Mouse (Mus musculus): ENCODE measurements around the gene Fzd5.

The Fzd5 gene

DNA sequence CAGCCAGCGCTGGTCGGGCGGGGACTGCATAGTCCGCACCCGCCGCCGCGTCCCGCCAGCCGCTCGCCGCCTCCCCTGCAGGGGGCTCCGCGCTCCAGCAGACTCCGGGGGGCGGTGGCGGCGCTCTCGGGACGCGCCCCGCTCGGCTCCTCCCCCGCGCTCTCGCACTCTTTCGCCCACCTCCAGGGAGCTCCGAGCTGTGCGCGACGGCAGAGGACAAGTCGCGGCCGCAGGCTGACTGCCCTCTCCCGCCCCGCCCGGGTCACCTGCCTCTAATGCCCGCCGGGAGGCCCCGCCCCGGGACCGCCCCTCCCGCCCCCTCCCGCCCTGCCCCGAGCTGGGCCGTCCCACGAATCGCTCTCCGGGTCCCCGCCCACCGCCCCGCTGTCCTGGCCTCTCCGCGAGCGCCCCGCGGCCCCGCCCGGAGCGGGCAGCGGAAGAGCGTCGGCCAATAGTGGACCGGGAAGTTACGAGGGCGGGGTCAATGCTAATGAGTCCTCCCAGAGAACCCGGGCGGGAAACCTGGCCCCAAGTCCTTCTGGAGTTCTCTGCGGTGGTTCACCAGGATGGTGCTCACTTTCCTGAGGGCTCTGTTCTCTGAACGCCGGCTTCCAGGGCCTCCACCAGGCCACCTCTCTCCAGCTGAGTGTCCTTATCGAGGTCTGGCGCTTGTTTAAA lies at the start of gene Fzd5:
TSS of gene Fzd5 (minus strand) at position 250 of the 678 bp plus-strand sequence.
- peak; percentile 94 for DNase-seq (ENCODE audit: low spot score)

DNA sequence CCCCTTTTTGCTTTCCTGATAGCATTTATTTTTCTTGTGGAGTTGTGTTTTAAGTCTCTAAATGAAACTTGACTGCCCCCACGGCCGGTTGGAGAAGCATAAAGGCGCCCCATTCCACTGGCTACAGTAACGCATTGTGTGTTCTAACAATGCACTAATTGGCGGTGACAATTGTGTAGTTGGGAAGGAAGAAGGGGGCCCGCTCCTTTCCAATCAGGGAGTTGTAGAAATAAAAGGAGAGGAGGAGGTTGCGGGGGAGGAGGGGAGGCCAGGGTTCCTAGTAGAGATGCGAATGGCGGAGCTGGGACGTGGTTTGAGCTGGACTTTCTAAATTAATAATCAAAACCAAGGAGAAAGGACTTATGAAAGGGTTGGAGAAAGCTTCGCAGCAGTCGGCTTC lies 42.3 kb upstream of the Fzd5 start:
- DNase-seq (ENCODE audit: low spot score) = no peak

DNA sequence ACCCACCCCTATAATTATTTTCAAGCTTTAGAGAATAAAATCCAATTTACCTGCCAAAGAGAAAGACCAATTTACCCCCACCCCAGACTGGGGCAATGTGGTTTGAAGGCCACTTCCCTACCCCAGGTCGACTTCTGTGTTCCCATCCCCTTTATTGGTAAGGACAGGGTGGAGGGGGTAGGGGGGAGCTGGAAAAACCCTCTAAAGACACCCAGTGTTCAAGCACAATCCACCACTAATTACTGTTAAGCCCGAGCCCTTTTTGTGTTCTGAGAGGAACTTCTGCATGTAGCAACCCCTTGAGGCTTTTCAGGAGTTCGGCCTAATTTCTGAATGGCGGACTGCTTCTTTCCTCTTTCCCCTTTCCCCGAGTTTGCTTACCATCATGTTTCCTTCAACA lies 41.9 kb upstream of the Fzd5 start:
- DNase-seq (ENCODE audit: low spot score) = no peak

DNA sequence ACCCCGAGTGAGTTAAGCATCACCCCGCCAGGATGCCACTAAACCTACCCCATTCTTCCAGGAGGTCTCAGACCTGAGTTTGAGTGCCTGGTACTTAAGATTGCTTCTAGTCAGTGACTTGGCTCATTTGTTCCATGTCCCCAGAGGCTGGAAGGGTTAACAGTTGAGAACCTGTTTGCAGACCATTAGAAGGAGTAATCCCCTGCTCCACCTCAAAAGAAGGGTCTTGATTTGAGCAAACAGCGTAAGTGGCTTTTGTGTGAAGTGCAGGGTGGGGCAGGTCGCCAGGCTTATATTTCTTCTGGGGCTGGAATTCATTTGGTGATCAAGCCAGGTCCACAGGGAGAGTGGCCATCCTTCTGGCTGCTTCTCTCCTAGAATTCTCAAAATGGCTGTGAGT lies 35.8 kb upstream of the Fzd5 start:
- no peak for DNase-seq (ENCODE audit: low spot score)

DNA sequence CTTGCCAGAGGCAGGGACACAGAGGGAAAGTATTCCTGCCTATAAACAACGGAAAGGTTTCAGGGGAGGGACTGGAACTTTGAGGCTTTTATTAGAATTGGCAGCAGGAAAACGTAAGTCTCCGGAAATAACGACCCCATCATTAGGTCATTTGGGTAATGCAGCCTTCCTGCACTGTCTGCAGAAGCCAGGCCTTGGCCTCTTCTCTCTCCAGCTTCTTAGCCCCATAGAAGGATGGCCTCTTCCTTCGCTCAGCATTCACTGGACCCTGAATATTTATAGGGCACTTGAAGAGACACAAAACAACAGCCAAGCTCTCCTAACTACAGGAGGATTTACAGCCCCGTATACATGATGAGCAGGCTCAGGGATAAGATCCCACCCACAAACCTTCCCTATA lies 32.6 kb upstream of the Fzd5 start:
- DNase-seq (ENCODE audit: low spot score) = no peak

DNA sequence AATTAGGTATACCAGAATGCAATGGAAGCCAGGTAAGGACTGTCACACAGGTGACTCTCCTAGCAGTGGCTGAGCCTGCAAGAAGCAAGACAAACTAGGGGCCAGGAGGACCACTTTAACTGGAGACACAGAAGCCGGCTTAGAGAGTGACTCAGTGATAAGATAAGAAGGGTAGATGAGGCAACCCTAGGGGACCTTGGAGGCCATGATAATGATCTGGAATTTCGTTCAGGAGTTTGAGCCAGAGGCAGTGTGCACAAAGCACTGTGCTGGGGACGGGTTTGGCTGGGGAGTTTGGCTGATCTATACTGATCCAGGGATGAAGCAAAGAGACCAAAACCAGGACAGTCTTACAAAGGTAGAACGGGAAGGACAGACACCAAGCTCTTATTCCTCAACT lies 24.1 kb upstream of the Fzd5 start:
- no peak for DNase-seq (ENCODE audit: low spot score)

DNA sequence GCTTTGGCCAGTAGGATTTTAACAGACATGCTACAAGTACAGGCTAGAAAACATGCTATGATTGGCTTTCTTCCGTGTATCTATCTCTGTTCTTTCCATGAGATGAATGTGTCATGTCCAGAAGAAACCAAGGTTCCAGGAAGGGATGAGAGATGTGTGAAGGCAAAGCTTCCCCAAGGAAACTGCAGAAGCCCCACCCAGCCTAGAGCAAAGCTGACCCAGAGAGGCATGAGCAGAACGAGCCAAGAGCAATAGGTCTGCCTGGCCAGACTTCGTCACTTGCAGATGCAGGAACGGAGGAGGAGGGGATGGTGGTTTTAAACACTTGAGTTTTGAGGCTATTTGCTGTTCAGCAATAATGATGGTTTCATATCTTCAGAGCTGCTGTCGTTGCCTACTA lies 20.2 kb upstream of the Fzd5 start:
- DNase-seq (ENCODE audit: low spot score) = no peak

DNA sequence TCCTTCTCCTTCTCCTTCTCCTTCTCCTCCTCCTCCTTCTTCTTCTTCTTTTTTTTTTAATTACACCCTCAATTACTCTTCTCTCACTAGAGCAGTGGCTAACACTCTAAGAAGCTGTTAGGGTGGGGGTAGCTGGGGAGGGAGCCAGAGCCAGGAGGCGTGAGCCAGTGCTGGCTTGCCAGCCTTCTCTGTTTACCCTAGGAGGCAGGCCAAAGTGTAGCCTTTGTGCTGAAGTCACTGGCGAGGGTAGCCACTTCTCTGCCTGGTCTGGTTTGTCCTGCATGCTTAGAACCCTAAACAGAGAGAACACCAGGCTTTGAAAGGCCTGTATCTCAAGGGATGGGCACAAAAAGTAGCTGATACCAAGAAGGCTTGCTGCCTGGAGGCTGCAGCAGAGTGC lies 19.7 kb upstream of the Fzd5 start:
- DNase-seq (ENCODE audit: low spot score) = no peak

DNA sequence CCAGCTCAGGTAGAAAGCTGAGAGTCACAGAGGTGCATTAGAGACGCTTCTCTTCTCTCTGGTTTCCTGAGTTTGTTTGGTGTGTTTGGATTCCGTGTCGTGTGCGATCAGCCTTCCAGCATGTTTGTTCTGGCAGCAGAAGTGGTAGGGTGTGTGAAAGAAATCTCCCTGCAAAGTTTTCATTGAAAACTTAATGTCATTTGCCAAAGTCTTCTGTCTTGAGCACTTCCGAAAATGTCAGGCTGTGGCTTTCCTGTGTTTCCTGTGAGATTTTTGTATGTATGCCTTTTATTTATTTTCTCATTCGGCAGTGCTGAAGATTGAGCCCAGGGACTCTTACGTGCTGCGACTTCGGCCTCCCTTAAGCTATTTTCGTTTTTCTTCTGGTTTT lies 19.1 kb upstream of the Fzd5 start:
- DNase-seq (ENCODE audit: low spot score) = no peak

DNA sequence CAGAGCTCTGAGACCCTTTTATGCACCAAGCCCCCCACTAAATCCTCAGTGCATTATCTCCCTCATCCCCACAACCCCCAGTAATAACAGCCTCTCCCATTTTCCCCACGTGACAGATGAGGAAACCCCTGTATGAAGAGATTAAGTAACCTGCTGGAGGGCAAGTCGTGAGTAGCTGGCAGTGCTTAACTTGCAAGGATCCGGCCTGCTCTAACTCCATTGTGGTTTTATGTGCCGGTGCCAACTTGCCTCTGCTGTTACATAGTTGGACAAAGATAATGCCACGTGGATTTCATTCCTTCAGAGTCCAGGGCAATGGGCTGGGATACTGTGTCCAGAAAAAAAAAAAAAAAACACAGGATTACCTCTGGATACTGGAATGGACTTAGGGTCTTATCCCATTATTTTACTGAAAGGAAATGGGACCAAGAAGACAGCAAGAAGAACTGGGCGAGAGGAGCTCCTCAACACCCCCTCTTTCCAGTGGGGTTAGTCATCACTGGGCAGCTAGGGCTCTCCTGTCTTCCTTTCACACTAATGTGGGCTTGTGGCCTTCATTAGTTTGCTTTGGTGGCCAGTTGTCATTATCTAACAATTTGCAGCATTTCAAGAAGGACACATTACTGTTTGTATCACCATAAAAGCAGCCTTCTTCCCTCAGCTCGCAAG lies 18.6 kb upstream of the Fzd5 start:
- no peak for DNase-seq (ENCODE audit: low spot score)

DNA sequence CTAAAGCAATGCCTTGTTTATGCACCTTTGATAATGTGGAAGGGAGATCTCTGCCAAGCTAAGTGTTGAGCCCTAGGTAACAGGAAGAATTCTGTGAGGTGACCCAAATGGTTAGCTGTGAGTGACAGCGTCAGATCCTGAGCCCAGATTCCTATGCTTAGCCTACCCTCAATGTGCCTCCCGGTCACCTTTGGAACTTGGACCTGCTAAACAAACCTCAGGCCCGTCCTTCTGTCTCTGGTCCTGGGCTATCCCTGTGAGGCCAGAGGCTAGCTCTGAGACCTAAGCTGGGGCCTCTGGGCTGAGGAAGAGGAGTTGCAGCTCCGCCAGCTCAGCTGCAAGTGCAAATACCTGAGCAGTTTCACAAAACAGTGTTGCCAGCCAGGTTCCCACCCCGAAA lies 17.1 kb upstream of the Fzd5 start:
- no peak for DNase-seq (ENCODE audit: low spot score)

DNA sequence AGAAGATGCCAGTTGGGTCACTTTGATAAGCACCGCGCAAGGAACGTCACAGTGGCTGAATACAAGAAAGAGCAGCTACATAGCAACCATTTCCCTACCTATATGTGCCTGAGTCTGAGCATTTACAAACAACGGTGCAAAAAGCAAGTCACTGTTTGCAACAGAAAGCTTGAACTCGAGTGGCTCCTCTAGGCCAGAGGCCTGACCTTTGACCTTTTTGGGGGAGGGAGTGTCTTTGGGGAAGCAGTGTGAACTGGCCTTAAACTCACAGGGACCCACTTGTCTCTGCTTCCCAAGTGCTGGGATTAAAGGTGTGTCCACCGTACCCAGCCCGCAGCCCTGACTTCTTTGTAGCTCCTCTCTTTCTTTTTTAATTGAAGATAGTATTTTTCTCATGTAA lies 16.1 kb upstream of the Fzd5 start:
- no peak for DNase-seq (ENCODE audit: low spot score)

DNA sequence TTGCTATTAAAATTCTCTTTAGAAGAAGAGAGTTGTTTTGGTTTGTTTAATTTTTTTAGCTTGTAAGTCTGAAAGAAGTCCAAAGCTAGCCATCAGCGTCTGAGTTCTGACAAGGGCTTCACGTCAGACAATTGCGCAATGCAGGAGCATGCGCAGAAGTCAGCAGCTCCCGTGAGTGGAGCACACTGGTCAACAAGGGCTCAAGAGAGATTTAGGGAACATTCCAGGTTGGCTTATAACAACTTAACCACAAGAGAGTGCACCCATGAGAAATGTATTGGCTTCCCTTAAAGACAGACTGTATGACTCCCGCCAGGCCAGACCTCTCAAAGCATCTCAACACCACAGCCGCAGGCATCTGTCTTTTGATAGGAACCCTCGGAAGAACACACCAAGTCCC lies 15.6 kb upstream of the Fzd5 start:
- DNase-seq (ENCODE audit: low spot score) = no peak

DNA sequence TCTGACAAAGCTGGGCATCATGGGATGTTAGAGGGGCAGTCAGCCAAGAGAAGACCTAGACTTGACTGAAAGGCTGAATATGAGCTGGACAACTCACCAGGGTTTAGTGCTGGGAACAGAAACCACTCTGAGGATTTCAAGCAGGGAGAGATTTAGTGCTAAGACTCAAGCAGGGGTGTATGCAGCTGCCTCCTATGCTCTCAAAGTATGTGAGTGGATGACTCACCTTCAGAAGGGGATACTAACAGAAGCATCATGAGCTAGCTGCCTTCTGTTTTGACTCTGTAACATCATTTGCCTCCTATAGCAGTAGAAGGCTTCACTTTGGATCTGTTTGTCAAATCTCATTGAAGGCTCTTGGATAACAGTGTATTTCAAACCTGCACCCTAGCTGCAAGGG lies 7.1 kb upstream of the Fzd5 start:
- DNase-seq (ENCODE audit: low spot score) = no peak

DNA sequence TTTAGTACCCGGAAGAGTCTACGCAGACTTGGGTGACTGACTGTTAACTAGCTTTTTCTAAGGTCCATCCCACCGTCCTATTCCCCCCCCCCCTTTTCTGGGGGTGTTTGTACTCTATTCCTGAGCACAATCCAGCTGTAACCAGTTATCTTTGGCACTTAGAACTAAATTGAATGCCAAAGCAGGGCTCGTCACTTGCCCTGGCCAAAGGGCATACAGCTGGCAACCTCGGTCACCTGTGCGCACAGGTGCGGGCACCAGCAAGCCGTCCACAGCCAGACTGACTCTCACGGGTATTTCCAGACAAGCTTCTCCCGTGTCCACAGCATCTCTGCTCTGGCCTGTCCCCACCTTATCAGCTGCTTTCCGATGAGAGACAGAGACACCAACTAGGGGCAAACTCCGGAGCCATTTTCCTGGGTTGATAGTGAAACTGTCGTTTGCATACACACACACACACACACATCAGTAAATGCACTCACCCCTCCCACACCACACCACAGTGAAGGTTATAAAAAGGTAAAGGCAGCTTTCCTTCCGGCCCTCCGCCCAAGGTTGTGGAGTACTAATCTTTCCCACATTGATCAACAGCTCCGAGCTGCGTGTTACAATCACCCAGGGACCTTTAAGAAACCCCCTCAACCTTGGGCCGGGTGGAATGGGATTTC lies 5.3 kb upstream of the Fzd5 start:
- no peak for DNase-seq (ENCODE audit: low spot score)

DNA sequence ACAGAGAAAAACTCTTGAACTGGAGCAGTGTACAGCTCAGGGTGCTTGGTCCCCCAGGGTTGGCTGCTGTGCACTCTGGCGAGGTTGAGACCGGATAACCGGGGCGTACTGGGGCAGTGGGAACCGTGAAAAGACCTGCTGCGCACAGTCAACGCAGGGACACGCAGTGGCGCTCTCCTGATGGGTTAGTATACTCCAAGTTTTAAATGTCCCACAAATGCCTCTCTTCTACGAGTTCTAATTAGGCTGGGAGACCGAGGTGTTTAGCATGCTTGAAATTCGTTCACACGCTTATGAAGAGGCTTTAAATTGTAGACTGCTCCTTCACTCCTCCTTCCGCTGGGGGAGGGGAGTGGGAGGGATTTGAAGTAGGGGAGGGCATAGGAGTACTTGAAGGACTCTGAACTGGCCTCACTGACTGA lies 1.1 kb upstream of the Fzd5 start:
- peak; percentile 51 for DNase-seq (ENCODE audit: low spot score)

DNA sequence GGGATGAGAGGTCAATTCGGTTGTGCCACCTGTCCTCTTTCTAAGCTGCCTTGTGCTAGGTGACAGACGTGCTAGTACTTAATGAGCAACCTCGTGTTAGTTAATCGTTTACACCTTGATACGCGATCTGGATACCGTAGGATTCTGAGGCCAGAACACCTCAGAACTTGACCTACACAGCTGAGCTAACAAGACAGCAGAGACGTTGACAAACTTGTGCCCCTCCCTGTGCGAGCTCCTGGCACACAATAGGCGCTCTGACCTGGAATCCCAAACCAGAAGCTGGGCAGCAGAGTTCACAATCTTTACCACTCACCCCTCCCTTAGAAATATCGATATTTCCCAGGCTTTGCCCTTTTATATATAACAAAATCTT lies 617 bp upstream of the Fzd5 start:
- no peak for DNase-seq (ENCODE audit: low spot score)

DNA sequence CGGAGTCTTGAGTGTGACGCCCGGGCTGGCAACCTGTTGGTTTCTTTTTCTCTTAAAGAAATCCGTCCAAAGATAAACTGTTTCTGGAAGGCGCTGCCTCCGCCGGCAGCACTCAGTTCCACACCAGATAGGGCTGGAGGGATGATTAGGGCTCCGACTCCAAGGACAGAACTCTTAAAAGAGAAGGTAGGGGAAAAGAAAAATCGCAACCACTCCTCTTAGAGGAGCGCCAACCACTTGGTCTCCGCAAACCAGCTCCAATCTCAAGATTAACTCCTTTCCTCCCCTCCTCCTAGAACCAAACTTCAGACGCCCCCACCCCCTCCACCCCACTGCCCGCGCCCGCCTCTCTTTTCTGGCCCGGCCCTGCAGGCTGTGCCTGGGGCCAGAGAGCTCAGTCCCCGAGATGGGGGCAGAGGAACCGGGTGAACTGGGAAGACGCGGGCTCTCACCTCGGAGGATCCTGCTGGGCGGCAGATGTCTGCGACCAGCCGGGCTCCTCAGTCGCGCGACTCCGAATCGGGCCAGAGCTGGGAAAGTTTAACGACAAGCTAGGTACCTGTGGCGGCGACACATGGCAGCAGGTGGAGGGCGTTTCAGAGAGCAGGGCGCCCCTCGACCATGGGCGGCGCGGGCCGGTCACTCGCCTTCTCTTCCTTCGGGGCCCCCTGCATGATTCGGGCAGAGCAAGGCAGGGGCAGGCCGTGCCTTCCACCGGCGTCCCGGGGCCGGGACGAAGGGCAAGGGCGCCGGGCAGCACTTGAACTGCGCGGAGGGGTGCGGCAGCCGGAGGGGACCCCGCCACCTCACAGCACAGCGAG lies 660 bp downstream of the Fzd5 start:
- no peak for DNase-seq (ENCODE audit: low spot score)

DNA sequence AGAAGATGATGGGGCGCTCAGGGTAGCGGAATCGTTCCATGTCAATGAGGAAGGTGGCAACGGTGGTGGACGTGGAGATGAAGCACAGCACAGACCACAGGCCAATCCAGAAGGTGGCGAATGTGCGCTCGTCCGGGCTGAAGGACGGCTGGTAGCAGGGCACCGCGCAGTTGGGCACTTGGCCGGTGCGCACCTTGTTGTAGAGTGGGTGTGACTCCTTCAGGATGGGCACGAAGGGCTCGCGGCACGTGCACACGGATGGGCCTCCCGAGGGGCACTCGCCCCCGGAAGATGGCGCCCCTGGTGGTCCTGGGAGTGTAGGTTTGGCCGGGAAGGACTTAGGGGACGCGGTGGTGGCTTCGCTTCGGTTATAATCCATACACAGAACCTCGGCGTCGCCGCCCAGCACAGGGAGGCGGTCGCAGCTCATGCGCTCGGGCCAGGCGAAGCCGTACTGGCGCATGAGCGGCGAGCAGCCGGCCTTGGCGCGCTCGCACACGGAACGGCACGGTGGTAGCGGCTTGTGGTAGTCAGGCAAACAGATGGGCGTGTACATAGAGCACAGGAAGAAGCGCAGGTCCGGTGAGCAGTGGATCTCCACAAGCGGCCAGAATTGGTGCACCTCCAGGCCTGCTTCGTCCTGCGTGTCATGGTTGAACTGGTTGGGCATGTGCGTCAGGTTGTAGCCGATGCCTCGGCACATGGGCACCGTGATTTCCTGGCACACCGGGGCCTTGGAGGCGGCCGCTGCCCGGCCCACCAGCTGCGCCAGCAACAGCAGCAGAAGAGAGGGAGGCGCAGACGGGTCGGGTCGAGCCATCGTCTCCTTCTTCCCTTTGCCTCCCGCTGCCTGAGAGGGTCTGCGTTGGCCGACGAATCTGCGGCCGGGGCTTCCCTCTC lies 1.5 kb downstream of the Fzd5 start:
- peak; percentile 55 for DNase-seq (ENCODE audit: low spot score)

DNA sequence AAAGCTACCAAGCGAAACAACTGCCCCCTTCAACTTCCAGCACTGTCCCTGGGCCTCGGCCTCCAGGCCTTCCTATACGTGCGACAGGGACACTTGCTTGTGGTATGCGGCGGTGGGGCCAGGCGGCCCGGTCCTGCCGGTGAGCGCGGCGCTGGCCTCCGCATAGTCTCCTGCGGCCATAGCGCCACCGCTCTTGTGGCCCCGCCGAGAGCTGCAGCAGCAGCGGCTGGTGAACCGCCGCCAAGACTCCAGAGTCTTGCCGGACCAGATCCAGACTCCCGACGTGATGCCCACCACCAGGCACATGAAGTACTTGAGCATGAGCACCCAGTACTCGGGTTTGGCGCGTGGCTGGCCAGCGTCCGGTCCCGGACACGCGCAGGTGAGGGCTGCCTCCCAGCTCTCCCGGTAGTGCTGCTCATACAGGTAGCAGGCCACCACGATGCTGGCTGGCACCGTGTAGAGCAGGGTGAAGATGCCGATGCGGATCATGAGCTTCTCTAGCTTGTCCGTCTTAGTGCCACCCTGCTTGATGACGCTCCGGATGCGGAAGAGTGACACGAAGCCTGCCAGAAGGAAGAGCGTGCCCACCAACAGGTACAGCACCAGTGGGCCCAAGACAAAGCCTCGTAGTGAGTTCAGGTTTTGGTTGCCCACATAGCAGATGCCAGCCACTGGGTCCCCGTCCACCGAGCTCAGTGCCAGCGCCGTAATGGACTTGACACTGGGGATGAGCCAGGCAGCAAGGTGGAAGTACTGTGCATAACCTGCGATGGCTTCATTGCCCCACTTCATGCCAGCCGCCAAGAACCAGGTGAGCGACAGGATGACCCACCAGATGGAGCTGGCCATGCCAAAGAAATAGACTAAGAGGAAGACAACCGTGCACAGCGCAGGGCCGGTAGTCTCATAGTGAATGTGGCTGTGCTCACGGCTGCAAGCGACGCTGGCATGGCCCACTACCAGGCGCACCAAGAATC lies 2.5 kb downstream of the Fzd5 start:
- peak; percentile 35 for DNase-seq (ENCODE audit: low spot score)
